Mouse (Mus musculus) heart, postnatal 10 days (tissue): ENCODE data around the gene Tmem203. TPM values are rescaled to one million over a fixed set of nuclear protein-coding genes. Genes with fewer than 3 reads are reported as not detected.
A peak's percentile ranks its signal among the peaks of the same experiment; 100 is the strongest.
"Not testable (repeated sequence)": the region's sequence is repeated elsewhere in the genome, so short reads cannot be mapped to it uniquely, and the experiment has no call there.

Experiments
- DNase-seq, 2 experiments: peaks; one replicate each; pipeline ENCODE4 v3.0.0; 2021
- intact Hi-C: fragments of 180-260 bp; cut with DNase I; formaldehyde crosslinking; loops from one replicate; pipeline ENCODE4 v1.15.1; 2025
- total RNA-seq, 2 experiments: library from RNA; stranded (reverse); gene quantifications; 2 replicates each; pipeline ENCODE4 v1.2.3; 2021

The Tmem203 gene
- total RNA-seq, 2 experiments from 2014 or later: 16.4 to 18.2 TPM

DNA sequence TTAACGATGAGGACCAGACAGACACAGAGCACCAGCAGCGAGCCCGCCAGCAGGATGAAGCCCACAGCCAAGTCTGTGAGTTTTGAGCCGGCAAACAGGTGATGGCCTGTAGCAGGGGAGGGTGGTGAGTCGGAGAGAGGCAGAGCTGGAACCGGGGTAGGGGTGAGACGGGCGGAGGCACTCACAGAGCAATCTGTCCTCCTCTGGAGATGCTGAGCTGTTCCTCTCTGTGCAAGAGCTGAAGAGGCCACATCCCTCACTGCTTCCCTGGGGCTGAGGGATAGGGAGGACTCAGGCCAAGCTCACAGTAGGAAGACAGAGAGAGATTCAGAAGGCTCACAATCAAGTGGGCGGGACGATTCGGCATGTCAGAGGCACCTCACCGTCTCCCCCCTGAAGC lies 24.2 kb upstream of the Tmem203 start:
- no peak for DNase-seq
- intact Hi-C loops: no loop called here

- no peak for DNase-seq
- intact Hi-C loops: no loop called here
These were observed 21.8 kb upstream of the Tmem203 start for GRCm38 (mm10) chr2:25233421-25233820.

GRCm38 (mm10) chr2:25234050-25234449 lies 21.2 kb upstream of the Tmem203 start, which contains the start of gene Slc34a3:
Slc34a3 (minus strand) TSS chr2:25234364.
- intact Hi-C loops: no loop called here

GRCm38 (mm10) chr2:25234551-25235220 lies 20.6 kb upstream of the Tmem203 start:
- intact Hi-C loops: no loop called here
- DNase-seq: no peak

More at GRCm38 (mm10) chr2:25234050-25234449, 21.2 kb upstream of the Tmem203 start, which contains the start of gene Slc34a3:
- DNase-seq: no peak

- DNase-seq: no peak
These were observed 18.6 kb upstream of the Tmem203 start, which contains the start of gene Rnf224 for GRCm38 (mm10) chr2:25236614-25237013. Rnf224 (minus strand) TSS chr2:25236787.

DNA sequence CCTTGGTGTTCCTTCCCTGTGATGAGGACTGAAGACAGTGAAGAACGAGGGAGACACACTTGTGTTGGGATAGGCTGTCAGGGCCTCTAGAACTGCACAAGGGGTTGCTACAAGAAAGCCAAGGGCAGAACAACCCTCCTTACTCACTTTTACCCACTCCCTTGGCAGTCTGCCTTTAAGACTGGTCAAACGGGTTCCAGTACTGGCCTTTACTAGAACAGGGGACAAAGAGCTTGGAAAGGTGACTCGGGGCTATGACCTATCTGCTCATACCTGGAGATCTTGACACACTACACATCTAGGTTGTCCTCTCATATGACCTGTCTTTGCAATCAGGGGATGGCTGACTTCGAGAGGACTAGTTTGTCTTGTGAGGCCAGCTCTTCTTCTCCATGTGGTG lies 17.7 kb upstream of the Tmem203 start:
- no peak for DNase-seq
- intact Hi-C loops: no loop called here

More at GRCm38 (mm10) chr2:25236614-25237013, 18.6 kb upstream of the Tmem203 start, which contains the start of gene Rnf224:
- intact Hi-C loops: no loop called here

- DNase-seq: no peak
- intact Hi-C loops: no loop called here
These were observed 17.1 kb upstream of the Tmem203 start for GRCm38 (mm10) chr2:25238106-25238505.

GRCm38 (mm10) chr2:25239766-25240165 lies 15.5 kb upstream of the Tmem203 start:
- intact Hi-C loops: no loop called here
- DNase-seq: no peak

- intact Hi-C loops: no loop called here
- DNase-seq: no peak
These were observed 14.9 kb upstream of the Tmem203 start for GRCm38 (mm10) chr2:25240310-25240709.

DNA sequence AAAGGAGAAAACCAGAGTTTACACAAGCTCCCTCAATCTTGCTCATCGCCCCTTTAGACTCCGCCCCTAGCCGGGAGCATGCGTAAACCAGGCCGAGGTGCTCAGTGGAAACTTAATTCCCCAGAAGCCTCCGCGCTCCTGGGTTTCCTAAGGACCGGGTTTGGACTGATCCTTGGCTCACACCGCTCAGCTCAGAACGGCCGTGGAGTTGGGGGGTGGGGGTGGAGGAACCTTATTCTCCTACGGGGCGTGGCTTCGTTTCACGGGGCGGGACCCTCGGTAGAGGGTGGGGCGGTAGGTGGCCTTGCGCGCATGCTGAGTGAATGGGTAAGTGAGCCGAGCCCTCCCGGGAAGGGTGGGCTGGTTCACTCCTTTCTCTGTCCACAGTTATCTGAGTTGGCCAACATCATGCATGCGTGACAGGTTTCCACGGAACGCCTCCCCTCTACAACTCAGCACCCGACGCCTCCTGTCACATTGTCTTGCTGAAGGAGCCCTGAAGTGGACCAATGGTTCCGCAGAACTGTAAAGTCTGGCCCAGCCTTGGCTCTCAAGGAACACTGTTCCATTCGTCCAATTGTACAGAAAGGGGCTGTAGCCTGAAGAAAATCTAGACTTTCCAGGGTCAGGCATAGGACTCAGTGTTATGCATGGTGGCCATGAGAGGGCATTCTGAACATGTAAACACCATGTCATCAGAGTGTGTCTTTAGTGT lies 14.4 kb upstream of the Tmem203 start:
- peak; percentile 47 to 74 for DNase-seq
- intact Hi-C loops: no loop called here

GRCm38 (mm10) chr2:25241438-25241775 lies 13.8 kb upstream of the Tmem203 start:
- DNase-seq: no peak
- intact Hi-C loops: no loop called here

GRCm38 (mm10) chr2:25242101-25242506 lies 13.1 kb upstream of the Tmem203 start, which contains the start of the genes Rnf208 and Cysrt1:
Rnf208 (plus strand) TSS chr2:25242255.
Cysrt1 (minus strand) TSS chr2:25242452.
- intact Hi-C loops: no loop called here
- DNase-seq: no peak

GRCm38 (mm10) chr2:25243342-25243741 lies 11.9 kb upstream of the Tmem203 start:
- intact Hi-C loops: no loop called here
- no peak for DNase-seq

DNA sequence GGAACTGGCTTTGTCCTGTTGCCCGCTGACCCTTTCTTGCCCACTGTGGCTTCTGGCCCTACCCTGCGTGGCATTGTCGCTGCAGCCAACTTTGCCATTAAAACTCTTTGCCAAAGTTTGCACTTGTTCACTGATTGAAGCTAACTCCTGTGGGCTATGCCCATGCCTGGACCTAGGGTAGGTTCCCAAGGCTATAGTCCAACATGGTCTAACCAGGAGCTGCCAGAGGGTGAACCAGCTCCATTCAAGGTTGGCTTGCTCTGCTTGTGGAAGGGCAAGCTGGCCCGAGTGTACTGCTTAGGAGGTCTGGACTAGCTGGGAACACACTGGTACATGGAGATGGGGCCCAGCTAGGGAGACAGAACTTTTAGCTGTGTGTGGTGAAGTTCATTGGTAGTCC lies 11.1 kb upstream of the Tmem203 start:
- DNase-seq: no peak
- intact Hi-C loops: no loop called here

DNA sequence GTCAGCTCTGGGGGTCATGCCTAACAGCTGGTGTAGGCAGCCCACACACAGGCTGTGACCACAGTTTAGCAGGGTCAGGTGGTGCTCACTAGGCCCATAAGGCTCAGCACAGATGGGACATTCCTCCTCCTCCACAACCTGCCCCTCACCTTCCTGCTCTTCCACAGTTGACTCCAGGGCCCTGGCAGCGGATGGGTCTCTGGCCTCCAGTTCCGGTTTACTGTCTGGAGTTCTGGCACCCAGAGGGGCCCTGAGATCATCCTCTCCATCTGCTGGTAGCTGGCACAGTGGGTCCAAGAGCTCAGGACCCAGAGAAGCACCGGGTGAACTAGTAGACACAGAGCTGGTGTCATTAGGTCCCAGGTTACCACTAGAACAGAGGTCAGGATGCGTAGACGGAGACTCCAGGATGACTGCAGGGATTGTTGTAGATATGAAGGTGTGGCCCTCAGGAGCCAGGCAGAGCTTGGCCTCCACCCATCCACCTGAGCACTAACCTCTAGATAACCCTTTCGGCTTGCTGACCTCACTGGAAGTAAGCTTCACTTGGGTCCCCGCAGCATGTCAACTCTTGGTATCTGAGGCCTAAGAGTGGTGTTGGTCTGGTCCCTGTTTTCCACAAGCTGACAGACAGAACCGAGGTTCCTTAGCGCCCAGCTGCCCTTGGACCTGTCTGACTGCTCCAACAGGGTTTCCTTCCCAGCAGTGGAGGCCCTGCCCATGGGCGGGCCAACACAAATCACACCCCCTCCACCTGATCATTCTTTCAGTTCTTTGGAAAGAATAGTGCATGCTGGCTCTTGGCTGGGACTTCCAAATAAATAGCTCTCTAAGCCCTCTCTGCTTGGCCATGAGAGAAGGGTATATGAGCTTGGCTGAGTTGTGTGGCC lies 8.8 kb upstream of the Tmem203 start, which contains the start of gene AL732309.1:
AL732309.1 (minus strand) TSS at position 681 of the 890 bp plus-strand sequence.
- no peak for DNase-seq
- intact Hi-C loops: no loop called here

DNA sequence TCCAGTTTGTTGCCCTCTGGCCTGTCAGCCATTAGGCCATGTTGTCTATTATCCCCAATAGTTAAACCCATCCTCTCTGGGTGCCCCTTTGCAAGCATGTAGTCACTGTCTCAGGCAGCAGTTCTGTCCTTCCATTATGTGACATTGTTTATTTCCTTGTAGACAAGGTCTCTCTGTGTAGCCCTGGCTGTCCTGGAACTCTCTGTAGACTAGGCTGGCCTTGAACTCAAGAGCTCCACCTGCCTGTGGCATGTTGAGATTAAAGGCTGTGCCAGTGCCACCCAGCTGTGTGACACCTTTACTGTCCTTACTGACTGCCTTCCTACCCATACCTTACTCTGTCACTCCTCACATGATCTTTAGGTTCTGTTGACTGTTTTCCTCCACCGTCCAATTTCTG lies 2.9 kb upstream of the Tmem203 start:
- intact Hi-C loops: no loop called here
- DNase-seq: no peak

GRCm38 (mm10) chr2:25256443-25257109 lies 1.3 kb downstream of the Tmem203 start:
- intact Hi-C loops: loop anchor here (1.0 to 5.0 kb wide), 3 partner anchors 28 to 154 kb away; partner anchors contain the start of gene Man1b1
- peak; percentile 49 to 70 for DNase-seq

GRCm38 (mm10) chr2:25257250-25257649 lies 2.0 kb downstream of the Tmem203 start:
- intact Hi-C loops: loop anchor here (5.0 kb wide), 2 partner anchors 75 to 155 kb away; partner anchors contain the start of gene Man1b1
- not testable (repeated sequence) for DNase-seq

GRCm38 (mm10) chr2:25258887-25259286 lies 3.6 kb downstream of the Tmem203 start:
- intact Hi-C loops: loop anchor here (5.0 kb wide), 2 partner anchors 73 to 157 kb away; partner anchors contain the start of gene Man1b1
- DNase-seq: no peak

- DNase-seq: no peak
- intact Hi-C loops: no loop called here
These were observed 6.6 kb downstream of the Tmem203 start for GRCm38 (mm10) chr2:25261870-25262269.
